Mouse (Mus musculus) cerebellum, adult 2 months (tissue): ENCODE measurements around the gene Fhad1. TPM values are rescaled to one million over a fixed set of nuclear protein-coding genes. Genes with fewer than 3 reads are reported as not detected.

ENCODE experiments used
- DNase-seq, 2 experiments: peaks; one replicate each; pipeline ENCODE4 v3.0.0; 2021
- H3K27ac ChIP-seq: fragments of 200-500 bp; 2 replicates; pipeline ENCODE4 v1.5.1; 2012; ENCODE audit warnings: low read length, control low read depth, inconsistent platforms; ENCODE audit not compliant: insufficient read depth
- H3K27me3 ChIP-seq: fragments of 200-500 bp; 2 replicates; pipeline ENCODE4 v1.6.1; 2012; ENCODE audit warnings: inconsistent platforms, mild to moderate bottlenecking, low read length, moderate library complexity; ENCODE audit not compliant: control insufficient read depth, insufficient read depth
- H3K4me1 ChIP-seq: fragments of 200-500 bp; 2 replicates; pipeline ENCODE4 v1.6.1; 2011; ENCODE audit warnings: low read length; ENCODE audit not compliant: control insufficient read depth, insufficient read depth
- H3K4me3 ChIP-seq: fragments of 200-500 bp; replicated peaks from 2 replicates; pipeline ENCODE3; 2011; ENCODE audit warnings: mild to moderate bottlenecking, low read depth, low read length, control low read depth; ENCODE audit not compliant: insufficient read depth
- CTCF ChIP-seq: fragments of 200-500 bp; IDR thresholded peaks from 2 replicates; pipeline ENCODE4 v1.5.1; 2011; ENCODE audit warnings: low read depth, mild to moderate bottlenecking, control low read depth, low read length, moderate library complexity, borderline replicate concordance; ENCODE audit not compliant: insufficient read depth
- POLR2A ChIP-seq: fragments of 200-500 bp; IDR thresholded peaks from 2 replicates; pipeline ENCODE4 v1.6.1; 2011; ENCODE audit warnings: low read length, control low read depth, borderline replicate concordance; ENCODE audit not compliant: insufficient read depth
- WGBS: fragments of 180-500 bp; shearing (Covaris S2); methylation state at CpG from one replicate; pipeline ENCODE4 v1.1.7; 2018; 5-methylcytosine and 5-hydroxymethylcytosine counted together
- polyA plus RNA-seq: library from polyadenylated mRNA; depleted of rRNA; stranded (reverse); fragments of >200 nt; gene quantifications from 2 replicates; pipeline ENCODE4 v1.2.3, GENCODE M21; 2012

Gene Fhad1
- polyA plus RNA-seq, 1 experiment = 2.1 TPM

GRCm38 (mm10) chr4:141981475-141981874, 33.4 kb downstream of the Fhad1 start:
- no peak overlapping the region for H3K4me3 ChIP-seq
- WGBS = 88% methylated on average over 3 of the region's 3 CpGs
- no peaks in the 10 kb centered on the region for H3K27me3 ChIP-seq
- TF ChIP-seq POLR2A (no peak), CTCF (no peak)
- DNase-seq = no peak
- H3K4me1 ChIP-seq = peaks cover 5% of the 10 kb centered on the region
- no peak overlapping the region for H3K27ac ChIP-seq

- no peak for DNase-seq
- Histone ChIP-seq H3K4me1 (peaks cover 5% of the 10 kb centered on the region), H3K4me3 (no peak overlapping the region), H3K27me3 (no peaks in the 10 kb centered on the region), H3K27ac (no peak overlapping the region)
- 85% methylated on average over 11 of the region's 11 CpGs for WGBS
- TF ChIP-seq POLR2A (no peak), CTCF (no peak)
These were observed 36.3 kb downstream of the Fhad1 start for GRCm38 (mm10) chr4:141978582-141978981.

GRCm38 (mm10) chr4:141977346-141977745, 37.5 kb downstream of the Fhad1 start:
- TF ChIP-seq CTCF (no peak), POLR2A (no peak)
- H3K4me1 ChIP-seq = no peaks in the 10 kb centered on the region
- H3K27ac ChIP-seq = no peak overlapping the region
- no peaks in the 10 kb centered on the region for H3K27me3 ChIP-seq
- WGBS = 70% methylated on average over 9 of the region's 9 CpGs
- no peak for DNase-seq
- H3K4me3 ChIP-seq = no peak overlapping the region

GRCm38 (mm10) chr4:141976163-141976562, 38.7 kb downstream of the Fhad1 start:
- Histone ChIP-seq H3K4me3 (no peak overlapping the region), H3K27me3 (no peaks in the 10 kb centered on the region), H3K4me1 (no peaks in the 10 kb centered on the region), H3K27ac (no peak overlapping the region)
- WGBS = 49% methylated on average over 4 of the region's 4 CpGs
- DNase-seq = peak; percentile 29 to 34
- TF ChIP-seq CTCF (peak; percentile 79), POLR2A (no peak)

GRCm38 (mm10) chr4:141964575-141964974, 50.3 kb downstream of the Fhad1 start:
- Histone ChIP-seq H3K27ac (no peak overlapping the region), H3K4me1 (no peaks in the 10 kb centered on the region), H3K27me3 (no peaks in the 10 kb centered on the region), H3K4me3 (no peak overlapping the region)
- DNase-seq = no peak
- TF ChIP-seq POLR2A (no peak), CTCF (no peak)
- WGBS = 26% methylated on average over 6 of the region's 6 CpGs

- no peak for TF ChIP-seq CTCF
- TF ChIP-seq POLR2A = no peak
- 89% methylated on average over 3 of the region's 3 CpGs for WGBS
- no peak overlapping the region for H3K4me3 ChIP-seq
These were observed 51.0 kb downstream of the Fhad1 start for GRCm38 (mm10) chr4:141963907-141964306.

GRCm38 (mm10) chr4:141962811-141963685, 51.8 kb downstream of the Fhad1 start:
- TF ChIP-seq CTCF (peak; percentile 63), POLR2A (no peak)
- H3K27me3 ChIP-seq = no peaks in the 10 kb centered on the region
- H3K4me1 ChIP-seq = no peaks in the 10 kb centered on the region
- 19% methylated on average over 23 of the region's 23 CpGs for WGBS
- no peak overlapping the region for H3K4me3 ChIP-seq
- H3K27ac ChIP-seq = no peak overlapping the region
- DNase-seq = peak; percentile 17 to 40

More at GRCm38 (mm10) chr4:141963907-141964306, 51.0 kb downstream of the Fhad1 start:
- no peak for DNase-seq
- no peaks in the 10 kb centered on the region for H3K27me3 ChIP-seq
- H3K4me1 ChIP-seq = no peaks in the 10 kb centered on the region
- no peak overlapping the region for H3K27ac ChIP-seq

GRCm38 (mm10) chr4:141960037-141960436, 54.8 kb downstream of the Fhad1 start:
- DNase-seq = no peak
- no peak overlapping the region for H3K4me3 ChIP-seq
- 92% methylated on average over 8 of the region's 8 CpGs for WGBS
- H3K27me3 ChIP-seq = no peaks in the 10 kb centered on the region
- no peaks in the 10 kb centered on the region for H3K4me1 ChIP-seq
- TF ChIP-seq CTCF (no peak), POLR2A (no peak)
- H3K27ac ChIP-seq = no peak overlapping the region
